Mouse (Mus musculus) Patski (cell line): Measurements from ENCODE around the gene Aff3. TPM values are rescaled to one million over a fixed set of nuclear protein-coding genes. Genes with fewer than 3 reads are reported as not detected.

ENCODE experiments used
- ATAC-seq: fragments of 100-300 bp; one replicate; pipeline ENCODE4 v1.8.0; 2021
- CTCF ChIA-PET: fragments of 350-600 bp; sonication (Branson Sonifier 250); formaldehyde crosslinking; loops from one replicate; lab custom pipeline; 2022; ENCODE audit warnings: inconsistent platforms; lab: Charles Lee
- POLR2A ChIA-PET: fragments of 350-600 bp; sonication (Branson Sonifier 250); formaldehyde crosslinking; loops from one replicate; lab custom pipeline; 2022; ENCODE audit warnings: antibody characterized with exemption, inconsistent platforms; lab: Charles Lee
- DNase-seq: peaks from one replicate; pipeline ENCODE4 v3.0.0-alpha.2; 2011; ENCODE audit warnings: low read depth, low spot score
- H3K27me3 ChIP-seq: fragments of 371-371 bp; one replicate; pipeline ENCODE4 v1.5.1; 2021
- CTCF ChIP-seq: fragments of 100-300 bp; IDR thresholded peaks from one replicate; pipeline ENCODE4 v1.5.1; 2021
- in situ Hi-C: fragments of 300-500 bp; cut with MboI; formaldehyde crosslinking; loops from 3 replicates; pipeline ENCODE4 v1.11.1; 2018; ENCODE audit warnings: low pct_unique_long_range_greater_than_20kb, mixed read lengths
- polyA plus RNA-seq: library from polyadenylated mRNA; unstranded; gene quantifications from one replicate; pipeline ENCODE4 v1.2.3, GENCODE M21; 2021

The Aff3 gene
- polyA plus RNA-seq, 1 experiment from 2014 or later = 0.39 TPM

- no peak for TF ChIP-seq CTCF
- CTCF ChIA-PET = no interaction called here
- ATAC-seq = no peak
- no peaks in the 10 kb centered on the region for H3K27me3 ChIP-seq
- DNase-seq = no peak
- POLR2A ChIA-PET = no interaction called here
- in situ Hi-C loops = no loop called here
Measured at GRCm38 (mm10) chr1:38418181-38419032, 246.3 kb downstream of the Aff3 start.

GRCm38 (mm10) chr1:38417196-38417595 is 247.6 kb downstream of the Aff3 start:
- CTCF ChIA-PET = no interaction called here
- TF ChIP-seq CTCF = no peak
- POLR2A ChIA-PET = no interaction called here
- no peaks in the 10 kb centered on the region for H3K27me3 ChIP-seq
- ATAC-seq (no peak), DNase-seq (no peak)
- in situ Hi-C loops = no loop called here

GRCm38 (mm10) chr1:38415511-38415910 is 249.2 kb downstream of the Aff3 start:
- ChIA-PET POLR2A (no interaction called here), CTCF (no interaction called here)
- TF ChIP-seq CTCF = no peak
- no peaks in the 10 kb centered on the region for H3K27me3 ChIP-seq
- ATAC-seq = no peak
- DNase-seq = no peak
- in situ Hi-C loops = no loop called here

- TF ChIP-seq CTCF = no peak
- no peak for ATAC-seq
- CTCF ChIA-PET = no interaction called here
Measured at GRCm38 (mm10) chr1:38411106-38411505, 253.6 kb downstream of the Aff3 start.

GRCm38 (mm10) chr1:38410457-38410856 is 254.3 kb downstream of the Aff3 start:
- no peak for TF ChIP-seq CTCF
- in situ Hi-C loops = no loop called here
- ATAC-seq (no peak), DNase-seq (no peak)
- H3K27me3 ChIP-seq = no peaks in the 10 kb centered on the region
- POLR2A ChIA-PET = no interaction called here
- CTCF ChIA-PET = no interaction called here

More at GRCm38 (mm10) chr1:38411106-38411505, 253.6 kb downstream of the Aff3 start:
- no peak for DNase-seq
- in situ Hi-C loops = no loop called here
- POLR2A ChIA-PET = no interaction called here
- H3K27me3 ChIP-seq = no peaks in the 10 kb centered on the region

- ChIA-PET POLR2A (no interaction called here), CTCF (no interaction called here)
- DNase-seq (no peak), ATAC-seq (no peak)
- no peaks in the 10 kb centered on the region for H3K27me3 ChIP-seq
- in situ Hi-C loops = no loop called here
- no peak for TF ChIP-seq CTCF
Measured at GRCm38 (mm10) chr1:38408241-38408640, 256.5 kb downstream of the Aff3 start.

GRCm38 (mm10) chr1:38403781-38404180 is 261.0 kb downstream of the Aff3 start:
- CTCF ChIA-PET = no interaction called here
- no peaks in the 10 kb centered on the region for H3K27me3 ChIP-seq
- POLR2A ChIA-PET = no interaction called here
- no peak for TF ChIP-seq CTCF
- in situ Hi-C loops = no loop called here
- no peak for ATAC-seq
- DNase-seq = no peak

- no peaks in the 10 kb centered on the region for H3K27me3 ChIP-seq
Measured at GRCm38 (mm10) chr1:38401856-38402255, 262.9 kb downstream of the Aff3 start.

GRCm38 (mm10) chr1:38399269-38399668 is 265.5 kb downstream of the Aff3 start:
- H3K27me3 ChIP-seq = peaks cover 2% of the 10 kb centered on the region
- no peak for ATAC-seq
- DNase-seq = no peak
- POLR2A ChIA-PET = no interaction called here
- in situ Hi-C loops = no loop called here
- CTCF ChIA-PET = no interaction called here
- no peak for TF ChIP-seq CTCF

More at GRCm38 (mm10) chr1:38401856-38402255, 262.9 kb downstream of the Aff3 start:
- ATAC-seq = no peak
- no peak for DNase-seq
- ChIA-PET CTCF (interaction anchor here (1.9 kb wide), 1 partner anchor 368 kb away, joined by 6 read pairs; no protein-coding TSS in a partner anchor), POLR2A (no interaction called here)
- no peak for TF ChIP-seq CTCF
- in situ Hi-C loops = no loop called here

- no peak for TF ChIP-seq CTCF
- POLR2A ChIA-PET = no interaction called here
- H3K27me3 ChIP-seq = peaks cover 2% of the 10 kb centered on the region
- CTCF ChIA-PET = interaction anchor here (1.1 kb wide), 1 partner anchor 34 kb away, joined by 3 read pairs; no protein-coding TSS in a partner anchor
- in situ Hi-C loops = no loop called here
- ATAC-seq (no peak), DNase-seq (no peak)
Measured at GRCm38 (mm10) chr1:38398566-38398965, 266.2 kb downstream of the Aff3 start.

- TF ChIP-seq CTCF = no peak
- H3K27me3 ChIP-seq = peaks cover 2% of the 10 kb centered on the region
- POLR2A ChIA-PET = no interaction called here
- in situ Hi-C loops = no loop called here
- DNase-seq = no peak
- CTCF ChIA-PET = interaction anchor here (1.3 kb wide), 1 partner anchor 374 kb away, joined by 3 read pairs; no protein-coding TSS in a partner anchor
- ATAC-seq = no peak
Measured at GRCm38 (mm10) chr1:38395194-38395681, 269.5 kb downstream of the Aff3 start.
